Mouse (Mus musculus) induced T-regulatory cell, adult 2 months (primary cell): ENCODE data around the gene Rhbdl3.

Experiments
- DNase-seq: peaks from one replicate; pipeline ENCODE4 v3.0.0-alpha.2; 2012; ENCODE audit warnings: low read depth

Rhbdl3 gene

GRCm38 (mm10) chr11:80300551-80301315 is at the start of gene Rhbdl3:
Gene Rhbdl3 (plus strand): TSS chr11:80300912.
- DNase-seq, result peak; percentile 78

GRCm38 (mm10) chr11:80264137-80264536 is 36.6 kb upstream of the Rhbdl3 start:
- no peak for DNase-seq

- no peak for DNase-seq
Observed at GRCm38 (mm10) chr11:80271096-80271495, 29.6 kb upstream of the Rhbdl3 start.

- DNase-seq, result peak; percentile 33
Observed at GRCm38 (mm10) chr11:80275011-80275410, 25.7 kb upstream of the Rhbdl3 start.

- DNase-seq, result no peak
Observed at GRCm38 (mm10) chr11:80278054-80278453, 22.7 kb upstream of the Rhbdl3 start.

- no peak for DNase-seq
Observed at GRCm38 (mm10) chr11:80283786-80284185, 16.9 kb upstream of the Rhbdl3 start.

GRCm38 (mm10) chr11:80284641-80285040 is 16.1 kb upstream of the Rhbdl3 start:
- DNase-seq, result no peak

- peak; percentile 86 for DNase-seq
Observed at GRCm38 (mm10) chr11:80287150-80287549, 13.6 kb upstream of the Rhbdl3 start.

GRCm38 (mm10) chr11:80289701-80290445 is 10.8 kb upstream of the Rhbdl3 start:
- DNase-seq, result peak; percentile 30

- DNase-seq, result peak; percentile 21
Observed at GRCm38 (mm10) chr11:80291004-80291403, 9.7 kb upstream of the Rhbdl3 start.

- no peak for DNase-seq
Observed at GRCm38 (mm10) chr11:80292463-80292862, 8.2 kb upstream of the Rhbdl3 start.

GRCm38 (mm10) chr11:80295066-80295465 is 5.6 kb upstream of the Rhbdl3 start:
- no peak for DNase-seq

- no peak for DNase-seq
Observed at GRCm38 (mm10) chr11:80295785-80296184, 4.9 kb upstream of the Rhbdl3 start.

- DNase-seq, result peak; percentile 16
Observed at GRCm38 (mm10) chr11:80299513-80300235, 1.0 kb upstream of the Rhbdl3 start.

- peak; percentile 69 for DNase-seq
Observed at GRCm38 (mm10) chr11:80301316-80302045, 769 bp downstream of the Rhbdl3 start.

- DNase-seq, result no peak
Observed at GRCm38 (mm10) chr11:80302046-80302390, 1.3 kb downstream of the Rhbdl3 start.

- peak; percentile 93 for DNase-seq
Observed at GRCm38 (mm10) chr11:80302536-80302935, 1.8 kb downstream of the Rhbdl3 start.

GRCm38 (mm10) chr11:80303746-80304145 is 3.0 kb downstream of the Rhbdl3 start:
- DNase-seq, result peak; percentile 50

- no peak for DNase-seq
Observed at GRCm38 (mm10) chr11:80304846-80305245, 4.1 kb downstream of the Rhbdl3 start.

- no peak for DNase-seq
Observed at GRCm38 (mm10) chr11:80308537-80308936, 7.8 kb downstream of the Rhbdl3 start.

- DNase-seq, result no peak
Observed at GRCm38 (mm10) chr11:80311271-80311670, 10.6 kb downstream of the Rhbdl3 start.

- no peak for DNase-seq
Observed at GRCm38 (mm10) chr11:80312049-80312448, 11.3 kb downstream of the Rhbdl3 start.
